In the genomic region with DNA sequence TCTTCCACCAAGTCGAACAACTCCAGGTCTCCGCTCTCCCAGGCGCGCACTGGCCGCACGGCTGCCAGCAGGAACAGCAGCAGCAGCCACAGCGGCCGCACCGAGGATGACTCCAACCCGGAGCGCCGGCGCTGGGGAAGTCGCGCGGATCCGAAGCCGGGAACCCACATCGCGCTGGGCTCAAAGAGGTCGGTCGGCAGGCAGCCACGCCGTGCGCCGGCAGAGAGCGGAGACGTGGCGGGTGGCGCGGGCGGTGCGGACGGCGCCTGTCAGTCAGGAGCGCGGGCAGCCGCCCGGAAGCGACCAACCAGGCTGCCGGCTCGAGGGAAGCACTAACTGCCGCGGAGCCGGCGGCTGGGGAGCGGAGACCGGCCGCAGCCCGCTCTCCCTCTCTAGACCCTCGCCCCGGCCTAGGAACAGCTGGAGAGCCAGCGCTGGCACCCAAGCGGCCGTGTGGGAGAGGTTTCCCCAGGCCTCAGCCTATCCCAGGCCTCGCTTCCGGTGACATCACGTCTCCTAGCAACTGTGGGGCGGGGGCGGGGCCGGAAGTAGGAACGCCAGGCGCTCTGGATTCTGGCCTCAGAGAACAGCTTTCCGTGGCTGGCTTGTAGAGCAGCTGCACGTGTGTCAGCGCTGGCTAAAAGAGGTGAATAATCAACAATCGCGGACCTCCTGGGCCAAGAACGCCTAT, we compare ENCODE assay signal across 7 mouse cellular contexts. TPM values are rescaled to one million over a fixed set of nuclear protein-coding genes. Genes with fewer than 3 reads are reported as not detected.
DNase-seq lines count a peak whose midpoint lies in the region; ATAC-seq lines count a peak whose summit lies in the region.

A gene (minus strand): TSS at position 500 of the 691 bp plus-strand sequence.

- WGBS in intestine, embryonic 16.5 days: under 1% methylated on average over 65 of the region's 69 CpGs
- WGBS in midbrain, embryonic 11.5 days: under 1% methylated on average over 69 of the region's 69 CpGs

- H3K9me3 ChIP-seq in intestine, embryonic 16.5 days (ENCODE audit: control insufficient read depth, low read length): no peaks in the 10 kb centered on the region
- no peaks in the 10 kb centered on the region; the same call in 1 of the 2 replicates for H3K9me3 ChIP-seq in midbrain, embryonic 11.5 days (ENCODE audit: control insufficient read depth, low read length)

- intact Hi-C loops in left cerebral cortex, postnatal 36 days (cut with DNase I): loop anchor here (5.0 to 10.0 kb wide), 4 partner anchors 192 to 952 kb away; a partner anchor contains a TSS

- DNase-seq in adrenal gland, adult 8-10 months: peak; percentile 85
- peak; percentile 96 for DNase-seq in embryo, embryonic 9.5 days (ENCODE audit: extremely low spot score)
- DNase-seq in gastrocnemius, postnatal 4 days (ENCODE audit: low spot score in 2 of 2): peak; percentile 77 to 88
- peak; percentile 86 to 88 for DNase-seq in left cerebral cortex, postnatal 36 days (ENCODE audit: low spot score in 2 of 2)
- DNase-seq in midbrain, embryonic 11.5 days (ENCODE audit: low spot score, missing footprints): peak; percentile 100
- peak; percentile 90 for DNase-seq in skeletal muscle tissue, adult 2 months (ENCODE audit: low read depth, low spot score)

- peak within 1 kb of the TSS; percentile 90 for H3K9ac ChIP-seq in intestine, embryonic 16.5 days (ENCODE audit: low read depth, low read length)
- peak within 1 kb of the TSS; percentile 87 for H3K9ac ChIP-seq in midbrain, embryonic 11.5 days (ENCODE audit: low read length)

- H3K4me1 ChIP-seq in intestine, embryonic 16.5 days (ENCODE audit: control insufficient read depth, insufficient read depth, low read length): no peaks in the 10 kb centered on the region
- peaks cover 4% of the 10 kb centered on the region; the same call in 1 of the 2 replicates for H3K4me1 ChIP-seq in midbrain, embryonic 11.5 days (ENCODE audit: control insufficient read depth, insufficient read depth, low read length)

- H3K27ac ChIP-seq in intestine, embryonic 16.5 days (ENCODE audit: low read length): peak within 1 kb of the TSS; percentile 99
- H3K27ac ChIP-seq in midbrain, embryonic 11.5 days (ENCODE audit: low read depth, low read length): peak within 1 kb of the TSS; percentile 96

- peak within 1 kb of the TSS; percentile 93 for H3K4me3 ChIP-seq in intestine, embryonic 16.5 days (ENCODE audit: low read length)
- H3K4me3 ChIP-seq in midbrain, embryonic 11.5 days (ENCODE audit: low read depth, low read length): peak within 1 kb of the TSS; percentile 84

- peak within 1 kb of the TSS; percentile 77 for H3K4me2 ChIP-seq in intestine, embryonic 16.5 days (ENCODE audit: low read depth, low read length)
- H3K4me2 ChIP-seq in midbrain, embryonic 11.5 days: peak within 1 kb of the TSS; percentile 69

- no peaks in the 10 kb centered on the region for H3K27me3 ChIP-seq in intestine, embryonic 16.5 days (replicated peaks; ENCODE audit: control insufficient read depth, insufficient read depth, low read length)
- no peaks in the 10 kb centered on the region for H3K27me3 ChIP-seq in midbrain, embryonic 11.5 days (ENCODE audit: control insufficient read depth, insufficient read depth, low read length)

- peak; percentile 100 for ATAC-seq in intestine, embryonic 16.5 days
- ATAC-seq in midbrain, embryonic 11.5 days (ENCODE audit: low FRiP score): peak; percentile 100

- no peaks in the 10 kb centered on the region for H3K36me3 ChIP-seq in intestine, embryonic 16.5 days (ENCODE audit: control insufficient read depth, insufficient read depth, low read length)
- H3K36me3 ChIP-seq in midbrain, embryonic 11.5 days (ENCODE audit: control insufficient read depth, insufficient read depth, low read length): no peaks in the 10 kb centered on the region

RNA-seq across cellular contexts. Expression of the gene that starts here (rescaled TPM):
- 10 to 100 TPM; 35.8 to 40.4 (median 39.2) TPM for total RNA-seq in adrenal gland, adult 8-10 months (2022)
- 10 to 100 TPM; 20.6 to 21.6 TPM for total RNA-seq in gastrocnemius, postnatal 4 days (2021)
- polyA plus RNA-seq in intestine, embryonic 16.5 days (2015; fragmentation: Nextera tagmentation; extraction: Ambion mirVana): 27.4 and 30.6 TPM in 2 replicates
- total RNA-seq in left cerebral cortex, postnatal 36 days (2021): 10 to 100 TPM; 17.1 to 23.7 TPM
- polyA plus RNA-seq in midbrain, embryonic 11.5 days (2014; fragmentation: Nextera tagmentation; extraction: Ambion mirVana): 26.4 and 32.7 TPM in 2 replicates

Comparison
In these comparisons a context has a peak if more than half of its experiments do, and no peak if none do; other contexts are left out.
1. Peak in every context shown above with its lines: DNase-seq, ATAC-seq, H3K4me3 ChIP-seq and H3K27ac ChIP-seq.